Mouse (Mus musculus) G1E (cell line): Measurements from ENCODE around the gene Fkbp5. TPM values are rescaled to one million over a fixed set of nuclear protein-coding genes. Genes with fewer than 3 reads are reported as not detected.

ENCODE experiments used
- ATAC-seq: 2 replicates; pipeline ENCODE4 v1.8.0; 2016; ENCODE audit warnings: mild to moderate bottlenecking; ENCODE audit not compliant: insufficient number of reproducible peaks, poor library complexity, low FRiP score, severe bottlenecking; ENCODE audit errors: extremely low read depth
- DNase-seq: peaks from one replicate; pipeline ENCODE4 v3.0.0; 2012; ENCODE audit warnings: low spot score
- H3K27me3 ChIP-seq: 2 replicates; pipeline ENCODE4 v1.6.1; 2012; ENCODE audit warnings: mild to moderate bottlenecking, low read length, inconsistent platforms; ENCODE audit not compliant: insufficient read depth
- H3K36me3 ChIP-seq: replicated peaks from 2 replicates; pipeline ENCODE3; 2012; ENCODE audit warnings: mild to moderate bottlenecking, inconsistent platforms
- H3K4me1 ChIP-seq: 2 replicates; pipeline ENCODE4 v1.6.1; 2012; ENCODE audit warnings: low read depth, low read length, inconsistent platforms, mixed read lengths; ENCODE audit not compliant: insufficient read depth
- H3K4me3 ChIP-seq: 2 replicates; pipeline ENCODE4 v1.5.1; 2012; ENCODE audit warnings: low read depth, mild to moderate bottlenecking, inconsistent platforms, low read length, moderate library complexity, mixed read lengths
- H3K9me3 ChIP-seq: replicated peaks from 2 replicates; pipeline ENCODE4 v1.6.1; 2012; ENCODE audit warnings: inconsistent platforms
- CTCF ChIP-seq: IDR thresholded peaks from 2 replicates; pipeline ENCODE4 v1.5.1; 2012; ENCODE audit warnings: low read depth, low read length, inconsistent platforms, mixed read lengths
- GATA1 ChIP-seq: IDR thresholded peaks from 2 replicates; pipeline ENCODE4 v1.6.1; 2012; ENCODE audit warnings: borderline replicate concordance, low read length, inconsistent platforms, mixed read lengths
- GATA2 ChIP-seq: IDR thresholded peaks from 2 replicates; pipeline ENCODE4 v1.6.1; 2012; ENCODE audit warnings: low read depth, low read length, inconsistent platforms, borderline replicate concordance
- POLR2AphosphoS5 ChIP-seq: IDR thresholded peaks from 2 replicates; pipeline ENCODE4 v1.6.1; 2012; ENCODE audit warnings: low read depth, low read length, inconsistent platforms; ENCODE audit not compliant: insufficient replicate concordance
- TAL1 ChIP-seq: conservative IDR thresholded peaks from 2 replicates; pipeline ENCODE4 v1.6.1; 2012; ENCODE audit warnings: low read depth, low read length, inconsistent platforms, mixed read lengths
- polyA plus RNA-seq: library from polyadenylated mRNA; stranded (reverse); fragments of >175 nt; gene quantifications from 2 replicates; pipeline ENCODE4 v1.2.3, GENCODE M21; 2012
- total RNA-seq, 2 experiments: library from RNA; stranded (forward) in 1 of 2; stranded (reverse) in 1 of 2; fragments of 200-1000 nt in 1 of 2; fragments of >200 nt in 1 of 2; fragmentation: Nextera tagmentation in 1 of 2; gene quantifications; 2 replicates each; pipeline ENCODE4 v1.2.3; 2014 to 2017

Fkbp5 gene
- total and polyA plus RNA-seq, 3 experiments: 11.7 to 36.6 (median 18.5) TPM

- Histone ChIP-seq H3K4me3 (no peak overlapping the region), H3K4me1 (no peaks in the 10 kb centered on the region; the same call in 1 of the 2 replicates), H3K27me3 (no peaks in the 10 kb centered on the region), H3K9me3 (no peaks in the 10 kb centered on the region), H3K36me3 (peaks cover 33% of the 10 kb centered on the region)
- TF ChIP-seq GATA1 (no peak), GATA2 (no peak), CTCF (no peak), POLR2AphosphoS5 (no peak), TAL1 (no peak)
- DNase-seq (no peak), ATAC-seq (no peak)
Measured at GRCm38 (mm10) chr17:28475593-28476325, 41.6 kb downstream of the Fkbp5 start.

DNA sequence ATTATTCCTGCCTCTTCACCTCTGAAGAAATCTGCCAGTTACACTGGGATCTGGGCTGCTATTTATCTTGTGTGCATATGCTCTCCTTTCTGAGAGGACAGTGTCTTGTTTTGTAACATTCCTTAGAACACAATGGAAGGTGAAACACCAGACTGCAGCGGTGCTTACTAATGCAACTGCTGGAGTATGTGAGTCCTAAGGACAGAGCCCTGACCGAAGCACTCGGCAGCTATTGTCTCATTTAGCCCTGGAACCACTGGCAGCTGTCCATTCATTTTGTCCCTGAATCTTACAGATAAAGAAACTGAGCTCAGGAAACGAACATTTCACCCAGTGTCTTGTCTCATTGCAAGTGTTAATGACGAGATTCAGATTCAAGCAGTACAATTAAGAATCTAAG is 44.6 kb downstream of the Fkbp5 start:
- Histone ChIP-seq H3K27me3 (no peaks in the 10 kb centered on the region), H3K36me3 (peaks cover 28% of the 10 kb centered on the region), H3K9me3 (no peaks in the 10 kb centered on the region), H3K4me3 (no peak overlapping the region), H3K4me1 (peaks cover 2% of the 10 kb centered on the region; the same call in 1 of the 2 replicates)
- ATAC-seq: no peak
- no peak for TF ChIP-seq GATA1
- no peak for TF ChIP-seq CTCF
- TF ChIP-seq TAL1: no peak
- TF ChIP-seq GATA2: no peak
- no peak for TF ChIP-seq POLR2AphosphoS5
- DNase-seq: no peak

- H3K4me1 ChIP-seq: peaks cover 2% of the 10 kb centered on the region; the same call in 1 of the 2 replicates
- no peak overlapping the region for H3K4me3 ChIP-seq
- H3K36me3 ChIP-seq: peaks cover 24% of the 10 kb centered on the region
- H3K9me3 ChIP-seq: no peaks in the 10 kb centered on the region
- DNase-seq (no peak), ATAC-seq (no peak)
- no peaks in the 10 kb centered on the region for H3K27me3 ChIP-seq
- TF ChIP-seq GATA1: no peak
- TF ChIP-seq TAL1: no peak
- no peak for TF ChIP-seq CTCF
- no peak for TF ChIP-seq GATA2
- TF ChIP-seq POLR2AphosphoS5: no peak
Measured at GRCm38 (mm10) chr17:28470876-28471275, 46.5 kb downstream of the Fkbp5 start.

DNA sequence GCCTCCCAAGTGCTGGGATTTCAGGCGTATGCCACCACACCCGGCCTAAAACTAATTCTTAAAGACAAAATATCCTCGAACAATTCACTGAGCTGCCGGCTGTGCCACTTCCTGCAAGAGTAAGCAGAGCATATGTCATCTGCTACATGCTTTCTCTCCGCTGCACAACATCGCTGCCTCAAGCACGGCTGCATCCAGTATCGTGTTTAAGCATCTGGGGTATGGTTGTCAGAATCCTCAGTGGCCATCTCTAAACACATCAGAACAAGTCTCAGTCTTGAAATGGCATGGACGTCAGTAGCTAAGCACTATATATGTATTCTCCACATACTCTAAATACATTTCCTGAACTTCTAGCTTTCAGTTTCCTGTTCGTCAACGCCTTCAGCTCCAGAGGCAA is 49.6 kb downstream of the Fkbp5 start:
- H3K27me3 ChIP-seq: no peaks in the 10 kb centered on the region
- DNase-seq (no peak), ATAC-seq (no peak)
- no peaks in the 10 kb centered on the region for H3K9me3 ChIP-seq
- no peak for TF ChIP-seq POLR2AphosphoS5
- TF ChIP-seq TAL1: no peak
- TF ChIP-seq CTCF: no peak
- TF ChIP-seq GATA1: no peak
- no peak for TF ChIP-seq GATA2
- no peak overlapping the region for H3K4me3 ChIP-seq
- peaks cover 2% of the 10 kb centered on the region; the same call in 1 of the 2 replicates for H3K4me1 ChIP-seq
- peaks cover 25% of the 10 kb centered on the region for H3K36me3 ChIP-seq

GRCm38 (mm10) chr17:28465968-28466367 is 51.4 kb downstream of the Fkbp5 start:
- H3K4me1 ChIP-seq: peaks cover 2% of the 10 kb centered on the region; the same call in 1 of the 2 replicates
- DNase-seq: no peak
- no peak overlapping the region for H3K4me3 ChIP-seq
- TF ChIP-seq CTCF (no peak), GATA2 (no peak), TAL1 (no peak), GATA1 (no peak), POLR2AphosphoS5 (no peak)
- H3K36me3 ChIP-seq: peaks cover 12% of the 10 kb centered on the region
- no peak for ATAC-seq
- no peaks in the 10 kb centered on the region for H3K9me3 ChIP-seq
- H3K27me3 ChIP-seq: no peaks in the 10 kb centered on the region

DNA sequence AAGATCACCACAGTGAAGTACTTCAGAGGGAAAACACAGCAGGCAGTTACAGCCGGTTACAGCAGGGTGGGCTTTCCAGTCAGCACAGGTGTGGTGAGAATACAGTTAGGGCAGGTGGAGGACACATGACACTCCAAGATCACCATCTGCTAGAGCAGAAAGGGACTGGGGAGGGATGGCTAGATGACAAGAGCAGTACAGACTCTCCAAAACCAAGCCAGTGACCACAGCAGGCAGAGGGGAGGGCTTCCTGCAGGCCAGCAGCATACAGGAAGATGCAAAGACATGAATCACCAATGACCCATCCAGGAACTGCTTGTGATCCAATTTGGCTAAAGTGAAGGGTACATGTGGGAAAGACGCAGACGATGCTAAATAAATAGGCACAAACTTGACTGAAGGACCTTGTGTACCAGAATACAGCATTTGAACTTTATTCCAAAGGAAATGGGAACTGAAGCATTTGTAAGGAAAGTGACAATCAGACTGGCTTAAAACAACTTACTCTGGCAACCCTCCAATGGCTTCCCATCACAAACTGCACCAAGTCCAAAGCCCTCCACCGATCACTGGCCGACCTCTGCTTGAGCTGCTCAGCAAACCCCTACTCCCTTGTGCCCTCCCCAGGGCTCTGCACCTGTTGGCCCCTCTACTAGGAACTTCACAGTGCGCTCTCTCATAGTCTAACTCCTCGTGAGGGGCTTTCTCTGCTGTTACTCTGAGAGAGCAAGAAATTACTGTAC is 53.5 kb downstream of the Fkbp5 start:
- Histone ChIP-seq H3K4me1 (no peaks in the 10 kb centered on the region), H3K9me3 (no peaks in the 10 kb centered on the region), H3K4me3 (no peak overlapping the region), H3K36me3 (peaks cover 10% of the 10 kb centered on the region), H3K27me3 (no peaks in the 10 kb centered on the region)
- TF ChIP-seq CTCF (no peak), POLR2AphosphoS5 (no peak), TAL1 (no peak), GATA2 (no peak), GATA1 (no peak)
- DNase-seq (no peak), ATAC-seq (no peak)
